Mouse (Mus musculus) midbrain, embryonic 15.5 days (tissue): ENCODE data around the gene 6030452D12Rik. TPM values are rescaled to one million over a fixed set of nuclear protein-coding genes. Genes with fewer than 3 reads are reported as not detected.

Experiments
- ATAC-seq: fragments of 200-750 bp; cut with Nextera tagmentation; replicated peaks from 2 replicates; pipeline ENCODE4 v1.8.0; 2017; ENCODE audit warnings: moderate TSS enrichment
- H3K27ac ChIP-seq: fragments of 300-500 bp; sonication (generic); 2 replicates; pipeline ENCODE4 v1.5.1; 2015; ENCODE audit warnings: mild to moderate bottlenecking, inconsistent platforms
- H3K27me3 ChIP-seq: fragments of 300-500 bp; sonication (generic); replicated peaks from 2 replicates; pipeline ENCODE4 v1.6.1; 2015; ENCODE audit warnings: inconsistent platforms
- H3K36me3 ChIP-seq: fragments of 300-500 bp; sonication (generic); replicated peaks from 2 replicates; pipeline ENCODE4 v1.6.1; 2015; ENCODE audit warnings: inconsistent platforms
- H3K4me1 ChIP-seq: fragments of 300-500 bp; sonication (generic); 2 replicates; pipeline ENCODE4 v1.6.1; 2015; ENCODE audit warnings: inconsistent platforms
- H3K4me2 ChIP-seq: fragments of 300-500 bp; sonication (generic); 2 replicates; pipeline ENCODE4 v1.6.1; 2015; ENCODE audit warnings: inconsistent platforms, mild to moderate bottlenecking, moderate library complexity
- H3K4me3 ChIP-seq: fragments of 300-500 bp; sonication (generic); 2 replicates; pipeline ENCODE4 v1.5.1; 2015; ENCODE audit warnings: mild to moderate bottlenecking, inconsistent platforms
- H3K9ac ChIP-seq: fragments of 300-500 bp; sonication (generic); 2 replicates; pipeline ENCODE4 v1.6.1; 2015; ENCODE audit warnings: mild to moderate bottlenecking, inconsistent platforms
- H3K9me3 ChIP-seq: fragments of 300-500 bp; sonication (generic); 2 replicates; pipeline ENCODE4 v1.6.1; 2016; ENCODE audit warnings: inconsistent platforms
- WGBS: fragments of 180-500 bp; shearing (Covaris S2); methylation state at CpG from one replicate; pipeline ENCODE4 v1.1.7; 2015; ENCODE audit warnings: mixed read lengths; 5-methylcytosine and 5-hydroxymethylcytosine counted together
- polyA plus RNA-seq: library from polyadenylated mRNA; unstranded; fragments of >200 nt; fragmentation: Nextera tagmentation; extraction: Ambion mirVana; gene quantifications from 2 replicates; pipeline ENCODE4 v1.2.1, GENCODE M21; 2015

6030452D12Rik gene
- polyA plus RNA-seq, 1 experiment from 2014 or later: not detected

DNA sequence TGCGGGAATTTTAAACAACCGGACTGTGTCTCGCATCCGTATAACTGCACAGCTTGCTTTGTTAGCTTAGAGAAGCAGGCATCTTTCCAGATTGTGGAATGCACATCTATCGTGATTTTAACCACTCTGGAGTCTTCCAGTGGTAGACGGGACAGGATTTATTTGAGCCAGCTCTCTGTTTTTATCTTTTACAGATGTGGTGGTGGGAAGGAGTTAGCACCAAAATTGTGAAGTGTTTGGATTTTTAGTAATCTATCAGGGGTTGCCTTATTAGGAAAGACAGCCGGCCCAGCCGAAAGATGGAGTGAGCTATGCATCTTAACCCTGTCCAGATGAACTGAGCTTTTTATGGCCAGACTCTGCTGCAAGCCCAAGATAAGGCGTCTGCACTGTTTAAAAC, 21.5 kb downstream of the 6030452D12Rik start:
- H3K27me3 ChIP-seq: no peaks in the 10 kb centered on the region
- 79% methylated on average over 9 of the region's 9 CpGs for WGBS
- no peak overlapping the region for H3K4me2 ChIP-seq
- no peaks in the 10 kb centered on the region for H3K9me3 ChIP-seq
- H3K36me3 ChIP-seq: no peaks in the 10 kb centered on the region
- H3K27ac ChIP-seq: no peak overlapping the region
- no peaks in the 10 kb centered on the region for H3K4me1 ChIP-seq
- no peak for ATAC-seq
- H3K9ac ChIP-seq: no peak overlapping the region
- no peak overlapping the region for H3K4me3 ChIP-seq

- Histone ChIP-seq H3K27me3 (no peaks in the 10 kb centered on the region), H3K4me1 (no peaks in the 10 kb centered on the region), H3K4me2 (no peak overlapping the region), H3K9me3 (no peaks in the 10 kb centered on the region), H3K4me3 (no peak overlapping the region), H3K36me3 (no peaks in the 10 kb centered on the region), H3K27ac (no peak overlapping the region), H3K9ac (no peak overlapping the region)
- no peak for ATAC-seq
- 65% methylated on average over 6 of the region's 6 CpGs for WGBS
Measured at GRCm38 (mm10) chr8:106526725-106527124, 26.4 kb downstream of the 6030452D12Rik start.

DNA sequence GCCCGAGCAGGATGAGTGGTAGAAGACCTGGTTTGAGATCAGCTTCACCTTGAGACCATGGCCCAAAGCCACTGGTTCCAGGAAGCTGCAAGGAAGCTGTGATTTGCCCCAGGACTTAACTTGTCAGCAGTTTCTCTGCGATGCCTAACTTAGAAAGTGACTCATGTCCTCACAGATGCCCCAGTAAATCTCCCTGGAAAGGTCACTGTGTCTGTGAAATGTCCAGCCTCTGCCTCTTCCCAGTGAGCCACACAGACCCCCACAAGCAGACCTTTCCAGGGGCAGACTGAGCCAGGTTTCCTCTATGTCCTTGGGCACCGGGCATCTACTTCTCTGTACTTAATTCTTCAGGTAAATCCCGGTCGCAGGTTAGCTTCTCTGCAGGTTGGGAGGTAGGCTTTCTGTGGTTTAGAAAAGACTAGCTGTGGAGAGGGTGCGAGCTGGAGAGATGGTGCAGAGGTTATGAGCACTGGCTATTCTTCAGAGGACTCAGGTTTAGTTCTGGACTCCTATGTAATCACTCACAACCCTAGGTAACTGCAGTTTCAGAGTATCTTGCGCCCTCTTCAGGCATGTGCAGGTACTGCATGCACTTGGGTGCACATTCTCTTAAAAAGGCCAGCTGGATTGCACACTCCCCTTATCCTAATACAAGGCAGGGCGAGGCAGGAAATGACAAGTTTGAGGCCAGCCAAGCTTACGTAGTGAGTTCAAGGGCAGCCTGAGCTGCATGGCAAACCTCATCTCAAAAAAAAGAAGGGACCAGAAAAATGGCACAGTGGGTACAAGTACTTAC, 27.1 kb downstream of the 6030452D12Rik start:
- 89% methylated on average over 9 of the region's 9 CpGs for WGBS
- Histone ChIP-seq H3K4me1 (no peaks in the 10 kb centered on the region), H3K4me3 (no peak overlapping the region), H3K9ac (no peak overlapping the region), H3K27me3 (no peaks in the 10 kb centered on the region), H3K4me2 (no peak overlapping the region), H3K36me3 (no peaks in the 10 kb centered on the region), H3K9me3 (no peaks in the 10 kb centered on the region), H3K27ac (no peak overlapping the region)
- no peak for ATAC-seq

DNA sequence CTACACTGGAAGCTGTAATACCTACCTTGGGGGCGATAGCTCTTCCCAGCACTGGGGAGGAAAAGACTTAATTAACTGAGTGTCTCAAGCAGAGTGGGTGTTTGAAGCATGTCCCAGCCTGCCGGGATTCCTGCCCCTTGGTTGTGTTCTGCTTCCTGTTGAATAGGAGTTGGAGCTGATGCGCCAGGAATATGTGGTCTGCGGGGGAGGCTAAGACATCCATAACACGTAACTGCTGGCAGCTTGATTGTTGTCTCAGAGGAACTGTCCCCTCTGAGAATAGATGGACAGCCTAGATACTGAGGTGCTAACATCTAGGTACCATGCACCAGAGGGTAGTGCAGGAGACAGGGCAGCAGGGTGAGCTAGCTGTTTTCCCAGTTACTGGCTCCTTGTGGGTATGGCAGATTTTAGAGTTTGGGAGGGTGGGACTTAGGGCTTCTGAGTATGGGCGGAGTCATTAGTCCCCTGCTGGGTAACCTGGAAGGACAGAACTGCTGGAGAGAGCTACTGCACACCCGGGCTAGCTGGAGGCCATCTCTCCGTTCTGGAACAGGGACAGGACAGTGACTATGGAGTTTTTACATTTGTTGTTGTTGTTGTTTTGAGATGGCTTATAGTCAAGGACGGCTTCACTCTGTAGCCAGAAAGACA, 28.4 kb downstream of the 6030452D12Rik start:
- Histone ChIP-seq H3K27me3 (no peaks in the 10 kb centered on the region), H3K9me3 (no peaks in the 10 kb centered on the region), H3K4me1 (no peaks in the 10 kb centered on the region), H3K4me3 (no peak overlapping the region), H3K27ac (no peak overlapping the region), H3K4me2 (no peak overlapping the region), H3K36me3 (no peaks in the 10 kb centered on the region), H3K9ac (no peak overlapping the region)
- ATAC-seq: no peak
- WGBS: 89% methylated on average over 9 of the region's 9 CpGs

DNA sequence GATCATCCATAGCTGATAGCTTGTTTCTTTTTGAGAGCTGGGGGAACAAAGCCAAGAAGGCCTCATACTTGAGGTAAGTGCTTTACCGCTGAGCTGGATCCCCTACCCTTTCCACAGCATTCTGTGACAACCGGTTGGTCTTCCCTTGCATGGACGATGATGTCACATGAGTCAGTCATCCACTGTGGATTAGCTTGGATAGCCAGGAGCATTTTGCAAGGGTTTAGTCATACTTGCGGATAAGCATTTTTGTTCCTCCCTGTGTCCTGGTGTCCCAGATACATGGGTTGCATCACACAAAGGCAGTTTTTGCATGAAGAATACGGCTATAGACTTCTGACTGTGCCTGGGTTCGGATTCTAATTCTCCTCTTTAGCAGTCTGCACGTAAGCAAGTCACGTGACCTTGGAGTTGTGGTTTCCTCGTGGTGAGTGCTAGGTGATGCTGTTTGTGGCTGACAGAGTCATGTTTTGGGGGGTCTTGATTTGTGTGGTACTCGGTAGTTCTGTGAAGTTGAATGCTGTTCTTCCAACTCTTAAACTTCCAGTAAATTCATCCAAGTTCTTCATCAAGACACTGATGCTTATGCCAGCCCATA, 29.7 kb downstream of the 6030452D12Rik start:
- Histone ChIP-seq H3K4me2 (no peak overlapping the region), H3K4me1 (no peaks in the 10 kb centered on the region), H3K36me3 (no peaks in the 10 kb centered on the region), H3K4me3 (no peak overlapping the region), H3K27me3 (no peaks in the 10 kb centered on the region), H3K9me3 (no peaks in the 10 kb centered on the region), H3K9ac (no peak overlapping the region), H3K27ac (no peak overlapping the region)
- no peak for ATAC-seq
- 92% methylated on average over 10 of the region's 10 CpGs for WGBS

- Histone ChIP-seq H3K9me3 (no peaks in the 10 kb centered on the region), H3K36me3 (no peaks in the 10 kb centered on the region), H3K27me3 (no peaks in the 10 kb centered on the region), H3K9ac (no peak overlapping the region), H3K4me2 (no peak overlapping the region), H3K4me1 (no peaks in the 10 kb centered on the region), H3K27ac (no peak overlapping the region), H3K4me3 (no peak overlapping the region)
- WGBS: 68% methylated on average over 4 of the region's 4 CpGs
- no peak for ATAC-seq
Measured at GRCm38 (mm10) chr8:106530566-106530965, 30.2 kb downstream of the 6030452D12Rik start.

DNA sequence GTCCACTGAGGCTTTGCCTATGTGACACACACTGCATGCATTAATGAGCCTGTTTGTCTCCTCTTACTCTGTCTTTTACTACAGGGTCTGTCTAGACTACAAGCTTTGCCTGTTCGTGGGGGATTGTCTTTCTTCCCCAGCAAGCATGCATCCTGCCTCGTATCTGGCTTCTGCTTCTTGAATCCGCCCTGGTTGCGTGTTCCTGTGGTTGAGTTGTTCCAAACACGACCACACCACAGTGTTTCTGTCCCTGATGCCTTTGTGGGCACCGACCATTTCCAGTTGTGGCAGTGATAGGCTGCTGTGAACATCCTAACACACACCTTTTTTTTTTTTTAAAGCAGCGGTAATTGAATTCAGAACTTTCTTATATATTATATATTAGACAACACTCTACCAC, 33.4 kb downstream of the 6030452D12Rik start:
- Histone ChIP-seq H3K4me2 (no peak overlapping the region), H3K27me3 (no peaks in the 10 kb centered on the region), H3K4me1 (no peaks in the 10 kb centered on the region), H3K27ac (no peak overlapping the region), H3K9ac (no peak overlapping the region), H3K36me3 (no peaks in the 10 kb centered on the region), H3K9me3 (no peaks in the 10 kb centered on the region), H3K4me3 (no peak overlapping the region)
- no peak for ATAC-seq
- WGBS: 78% methylated on average over 7 of the region's 7 CpGs

DNA sequence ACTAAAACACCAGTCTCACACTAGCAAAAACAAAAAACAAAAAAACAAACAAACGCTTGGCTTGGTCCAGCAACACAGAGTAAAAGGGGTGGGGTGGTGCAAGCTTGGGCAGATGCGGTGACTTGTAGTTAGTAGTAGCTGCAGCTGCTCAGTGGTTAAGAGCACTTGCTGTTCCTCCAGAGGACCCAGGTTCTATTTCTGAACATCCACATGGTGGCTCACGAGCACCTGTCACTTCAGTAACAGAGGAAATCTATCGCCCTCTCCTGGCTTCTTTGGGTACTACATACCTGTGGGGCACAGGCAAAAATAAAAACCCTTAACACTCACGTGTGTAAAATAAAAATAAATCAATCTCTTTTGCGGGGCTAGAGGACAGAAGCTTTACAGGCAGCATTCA, 34.1 kb downstream of the 6030452D12Rik start:
- no peak overlapping the region for H3K4me2 ChIP-seq
- ATAC-seq: no peak

GRCm38 (mm10) chr8:106535448-106535847, 35.1 kb downstream of the 6030452D12Rik start:
- Histone ChIP-seq H3K27me3 (no peaks in the 10 kb centered on the region), H3K9me3 (no peaks in the 10 kb centered on the region), H3K27ac (no peak overlapping the region), H3K36me3 (no peaks in the 10 kb centered on the region), H3K4me1 (no peaks in the 10 kb centered on the region), H3K4me2 (no peak overlapping the region), H3K9ac (no peak overlapping the region), H3K4me3 (no peak overlapping the region)
- 72% methylated on average over 4 of the region's 4 CpGs for WGBS
- no peak for ATAC-seq

More for the DNA sequence above, 34.1 kb downstream of the 6030452D12Rik start:
- no peak overlapping the region for H3K27ac ChIP-seq
- no peak overlapping the region for H3K9ac ChIP-seq
- WGBS: 36% methylated on average over 6 of the region's 6 CpGs
- no peaks in the 10 kb centered on the region for H3K36me3 ChIP-seq
- no peaks in the 10 kb centered on the region for H3K27me3 ChIP-seq
- H3K4me1 ChIP-seq: no peaks in the 10 kb centered on the region
- H3K9me3 ChIP-seq: no peaks in the 10 kb centered on the region
- no peak overlapping the region for H3K4me3 ChIP-seq

GRCm38 (mm10) chr8:106539193-106539592, 38.9 kb downstream of the 6030452D12Rik start:
- 61% methylated on average over 5 of the region's 5 CpGs for WGBS

GRCm38 (mm10) chr8:106541002-106541401, 40.7 kb downstream of the 6030452D12Rik start:
- Histone ChIP-seq H3K9ac (no peak overlapping the region), H3K4me2 (no peak overlapping the region), H3K27me3 (no peaks in the 10 kb centered on the region), H3K4me1 (no peaks in the 10 kb centered on the region), H3K27ac (no peak overlapping the region), H3K9me3 (no peaks in the 10 kb centered on the region), H3K4me3 (no peak overlapping the region), H3K36me3 (no peaks in the 10 kb centered on the region)
- 86% methylated on average over 11 of the region's 11 CpGs for WGBS
- ATAC-seq: no peak

More at GRCm38 (mm10) chr8:106539193-106539592, 38.9 kb downstream of the 6030452D12Rik start:
- no peak overlapping the region for H3K27ac ChIP-seq
- no peaks in the 10 kb centered on the region for H3K9me3 ChIP-seq
- H3K4me1 ChIP-seq: no peaks in the 10 kb centered on the region
- H3K4me2 ChIP-seq: no peak overlapping the region
- no peak for ATAC-seq
- H3K27me3 ChIP-seq: no peaks in the 10 kb centered on the region
- H3K36me3 ChIP-seq: no peaks in the 10 kb centered on the region
- H3K4me3 ChIP-seq: no peak overlapping the region
- no peak overlapping the region for H3K9ac ChIP-seq

- no peak for ATAC-seq
- WGBS: 72% methylated on average over 8 of the region's 8 CpGs
Measured at GRCm38 (mm10) chr8:106543043-106543442, 42.7 kb downstream of the 6030452D12Rik start.

More at GRCm38 (mm10) chr8:106543043-106543442, 42.7 kb downstream of the 6030452D12Rik start:
- no peaks in the 10 kb centered on the region for H3K27me3 ChIP-seq
- H3K27ac ChIP-seq: no peak overlapping the region
- no peaks in the 10 kb centered on the region for H3K36me3 ChIP-seq
- no peaks in the 10 kb centered on the region for H3K9me3 ChIP-seq
- no peaks in the 10 kb centered on the region for H3K4me1 ChIP-seq
- H3K4me2 ChIP-seq: no peak overlapping the region
- H3K4me3 ChIP-seq: no peak overlapping the region
- H3K9ac ChIP-seq: no peak overlapping the region
